Mouse (Mus musculus): ENCODE measurements around the gene Tet1. TPM values are rescaled to one million over a fixed set of nuclear protein-coding genes. Genes with fewer than 3 reads are reported as not detected.
"Not testable (repeated sequence)": the region's sequence is repeated elsewhere in the genome, so short reads cannot be mapped to it uniquely, and the experiment has no call there.

Tet1 gene
- polyA plus RNA-seq, 1 experiment: 0.48 TPM

DNA sequence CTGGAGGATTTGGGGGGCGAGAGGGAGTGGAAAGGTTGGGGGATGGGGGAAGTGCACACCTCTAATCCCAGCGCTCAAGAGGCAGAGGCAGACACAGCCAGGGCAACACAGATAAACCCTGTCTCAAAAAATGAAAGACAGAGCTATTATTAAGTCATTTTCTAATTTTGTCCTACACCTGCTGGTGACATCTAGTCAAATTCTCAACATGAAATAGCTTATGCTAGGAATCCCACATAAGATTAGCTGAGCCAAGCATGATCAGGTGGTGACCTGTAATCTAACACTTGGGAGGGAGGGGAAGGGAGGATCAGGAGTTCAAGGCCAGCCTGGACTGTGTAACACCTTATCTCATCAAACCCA, 115.7 kb downstream of the Tet1 start:
- Histone ChIP-seq H3ac (ENCODE audit: control insufficient read depth, insufficient read length) (no peak overlapping the region), H3K79me2 (ENCODE audit: control insufficient read depth, insufficient read depth) (peaks cover 36% of the 10 kb centered on the region), H3K27me3 (ENCODE audit: control insufficient read depth, insufficient read depth, insufficient read length) (no peaks in the 10 kb centered on the region), H3K4me3 (peak overlapping the region; percentile 74), H3K36me3 (ENCODE audit: control insufficient read depth, insufficient read depth) (peaks cover 22% of the 10 kb centered on the region), H3K4me2 (ENCODE audit: low read depth) (peak overlapping the region; percentile 89)
- TF ChIP-seq USF1 (IDR thresholded peaks at IDR 0.05; ENCODE audit: low read depth): peak; percentile 54
- TF ChIP-seq MAX (IDR thresholded peaks at IDR 0.05; ENCODE audit: low read depth): no peak
- TF ChIP-seq TCF12 (IDR thresholded peaks at IDR 0.05; ENCODE audit: insufficient read depth, poor library complexity, severe bottlenecking): no peak
- peak in 1 of 3 experiments; percentile 76 for TF ChIP-seq MYOG (IDR thresholded peaks at IDR 0.05; ENCODE audit: control insufficient read depth in 1 of 3, insufficient read depth in 1 of 3, insufficient read length in 2 of 3, low read depth in 2 of 3)
- no peak for TF ChIP-seq SRF (IDR thresholded peaks at IDR 0.05; ENCODE audit: control insufficient read depth, insufficient read length, low read depth)
- no peak for TF ChIP-seq REST (IDR thresholded peaks at IDR 0.05; ENCODE audit: insufficient read depth, insufficient read length)

DNA sequence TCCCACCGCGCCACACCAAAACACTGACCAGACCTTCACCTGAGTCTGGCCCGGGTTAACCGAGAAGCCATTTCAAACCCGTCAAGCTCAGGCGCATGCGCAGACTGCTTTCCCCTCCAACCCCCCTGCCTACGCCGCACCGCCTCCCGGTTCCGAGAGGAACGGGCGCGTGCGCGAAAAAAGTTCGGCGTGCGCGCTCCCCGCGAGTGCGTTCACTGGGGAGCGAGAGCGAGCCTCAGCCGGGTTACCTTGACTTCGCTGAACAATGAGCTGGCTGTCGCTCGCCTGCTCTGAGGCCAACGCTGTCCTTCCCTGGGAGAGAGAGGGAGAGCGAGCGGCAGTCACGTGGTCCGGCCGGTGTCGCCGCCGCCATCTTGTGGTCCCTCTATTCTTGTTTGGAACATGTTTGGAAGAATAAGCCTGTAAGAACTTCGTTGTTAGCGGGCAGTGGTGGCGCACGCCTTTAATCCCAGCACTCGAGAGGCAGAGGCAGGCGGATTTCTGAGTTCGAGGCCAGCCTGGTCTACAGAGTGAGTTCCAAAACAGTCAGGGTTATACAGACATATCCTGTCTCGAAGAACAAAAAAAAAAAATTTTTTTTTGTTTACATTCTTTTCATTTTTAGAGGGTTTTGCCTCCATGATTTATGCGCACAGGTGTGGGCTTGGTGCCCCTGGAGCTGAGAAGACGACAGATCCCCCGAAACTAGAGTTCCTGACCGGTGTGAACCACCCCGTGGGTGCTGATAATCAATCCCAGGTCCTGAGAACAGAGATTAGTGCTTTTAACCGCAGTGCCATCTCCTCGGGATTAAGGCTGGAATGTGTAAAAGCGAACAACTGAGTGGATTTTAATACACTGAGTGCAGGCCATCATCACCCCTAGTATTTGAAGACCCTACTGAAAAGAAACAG, 116.4 kb downstream of the Tet1 start, which contains the start of gene Ccar1:
Ccar1 (minus strand) TSS at position 110 of the 914 bp plus-strand sequence.
- Histone ChIP-seq H3ac (ENCODE audit: control insufficient read depth, insufficient read length) (peak within 1 kb of the TSS; percentile 71), H3K27me3 (ENCODE audit: control insufficient read depth, insufficient read depth, insufficient read length) (no peaks in the 10 kb centered on the region), H3K79me2 (ENCODE audit: control insufficient read depth, insufficient read depth) (peaks cover 42% of the 10 kb centered on the region), H3K36me3 (ENCODE audit: control insufficient read depth, insufficient read depth) (peaks cover 28% of the 10 kb centered on the region), H3K4me2 (ENCODE audit: low read depth) (peak within 1 kb of the TSS; percentile 89), H3K4me3 (peak within 1 kb of the TSS; percentile 74)
- TF ChIP-seq USF1 (IDR thresholded peaks at IDR 0.05; ENCODE audit: low read depth) (peak; percentile 95), CEBPB (IDR thresholded peaks at IDR 0.05; ENCODE audit: insufficient read depth, poor library complexity, severe bottlenecking) (no peak), MYOG (IDR thresholded peaks at IDR 0.05; ENCODE audit: control insufficient read depth in 1 of 3, insufficient read depth in 1 of 3, insufficient read length in 2 of 3, low read depth in 2 of 3) (no peak), MAX (IDR thresholded peaks at IDR 0.05; ENCODE audit: low read depth) (no peak), SRF (IDR thresholded peaks at IDR 0.05; ENCODE audit: control insufficient read depth, insufficient read length, low read depth) (no peak), POLR2A (IDR thresholded peaks at IDR 0.05; ENCODE audit: insufficient read length, low read depth) (peak; percentile 80), MYOD1 (IDR thresholded peaks at IDR 0.05; ENCODE audit: control insufficient read depth in 1 of 3, insufficient read length in 2 of 3, low read depth in 2 of 3) (peak in 1 of 3 experiments; percentile 5), POLR2AphosphoS2 (IDR thresholded peaks at IDR 0.05; ENCODE audit: insufficient read length, low read depth) (peak; percentile 78), TCF3 (IDR thresholded peaks at IDR 0.05; ENCODE audit: insufficient read length, low read depth) (no peak), E2F4 (IDR thresholded peaks at IDR 0.05; ENCODE audit: insufficient read depth) (no peak), REST (IDR thresholded peaks at IDR 0.05; ENCODE audit: insufficient read depth, insufficient read length) (no peak), TCF12 (IDR thresholded peaks at IDR 0.05; ENCODE audit: insufficient read depth, poor library complexity, severe bottlenecking) (no peak)

DNA sequence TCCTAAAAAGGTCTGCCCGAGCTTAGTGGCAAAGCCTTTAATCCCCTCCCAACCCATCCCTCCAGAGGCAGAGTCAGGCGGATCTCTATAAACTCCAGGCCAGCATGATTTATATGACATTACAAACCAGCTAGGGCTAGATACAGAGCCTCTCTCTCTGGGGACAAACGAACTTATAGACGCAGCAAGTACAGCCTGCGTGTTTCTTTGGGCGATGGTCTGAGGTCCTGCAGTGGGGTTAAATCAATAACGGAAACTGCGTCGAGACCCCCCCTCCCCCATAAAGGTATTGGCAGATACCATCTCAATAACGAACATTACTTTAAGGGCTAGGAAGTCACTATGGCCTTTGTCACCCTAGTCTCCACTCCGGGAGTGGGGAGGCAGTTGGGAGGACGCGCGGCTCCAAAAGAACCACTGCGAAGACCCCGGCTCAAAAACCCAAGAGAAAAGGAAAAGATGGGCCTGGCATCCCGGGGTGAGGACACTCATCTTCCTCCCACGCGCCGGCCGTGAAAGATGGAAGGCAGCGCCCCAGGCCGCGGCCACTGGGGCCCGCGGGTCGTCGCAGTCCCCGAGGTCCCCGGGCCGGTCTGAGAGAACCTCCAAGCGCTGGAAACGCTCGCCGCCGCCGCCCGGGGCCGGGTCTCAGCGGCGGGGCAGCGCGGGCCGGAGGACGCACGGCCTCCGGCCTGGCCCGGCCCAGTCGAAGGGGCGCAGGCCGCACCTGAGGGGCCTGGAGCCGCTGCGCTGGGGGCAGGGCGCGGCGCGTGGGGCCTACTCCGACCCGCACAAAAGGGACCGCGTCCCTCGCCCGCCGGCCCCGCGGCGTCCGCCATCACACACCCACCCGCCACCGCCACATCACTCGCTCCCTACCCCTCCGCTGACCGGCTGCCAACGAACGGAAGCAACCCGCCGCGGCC, 117.3 kb downstream of the Tet1 start:
- Histone ChIP-seq H3K27me3 (ENCODE audit: control insufficient read depth, insufficient read depth, insufficient read length) (no peaks in the 10 kb centered on the region), H3K4me3 (peak overlapping the region; percentile 74), H3K79me2 (ENCODE audit: control insufficient read depth, insufficient read depth) (peaks cover 51% of the 10 kb centered on the region), H3K36me3 (ENCODE audit: control insufficient read depth, insufficient read depth) (peaks cover 38% of the 10 kb centered on the region), H3K4me2 (ENCODE audit: low read depth) (peak overlapping the region; percentile 39), H3ac (ENCODE audit: control insufficient read depth, insufficient read length) (peak overlapping the region; percentile 71)
- TF ChIP-seq MYOD1 (IDR thresholded peaks at IDR 0.05; ENCODE audit: control insufficient read depth in 1 of 3, insufficient read length in 2 of 3, low read depth in 2 of 3) (no peak), MAX (IDR thresholded peaks at IDR 0.05; ENCODE audit: low read depth) (no peak)

DNA sequence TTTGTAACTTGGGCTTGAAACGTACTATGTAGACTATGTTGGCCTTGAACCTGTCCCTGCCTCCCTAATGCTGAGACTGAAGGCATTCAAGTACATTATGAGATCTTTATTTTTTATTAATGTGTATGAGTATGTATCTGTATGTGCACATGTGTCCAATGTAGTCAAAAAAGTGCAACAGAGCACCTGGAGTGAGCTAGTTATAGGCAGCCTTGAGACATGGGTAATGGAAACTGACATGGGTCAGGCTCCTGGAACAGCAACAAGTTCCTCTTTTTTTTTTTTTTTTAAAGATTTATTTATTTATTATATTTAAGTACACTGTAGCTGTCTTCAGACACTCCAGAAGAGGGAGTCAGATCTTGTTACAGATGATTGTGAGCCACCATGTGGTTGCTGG, 127.0 kb downstream of the Tet1 start:
- H3K4me2 ChIP-seq (ENCODE audit: low read depth); H3ac ChIP-seq (ENCODE audit: control insufficient read depth, insufficient read length): not testable (repeated sequence)

More for the DNA sequence above, 127.0 kb downstream of the Tet1 start:
- not testable (repeated sequence) for H3K27me3 ChIP-seq (ENCODE audit: control insufficient read depth, insufficient read depth, insufficient read length); H3K4me3 ChIP-seq
- Histone ChIP-seq H3K36me3 (ENCODE audit: control insufficient read depth, insufficient read depth) (peaks cover 94% of the 10 kb centered on the region), H3K79me2 (ENCODE audit: control insufficient read depth, insufficient read depth) (peaks cover 25% of the 10 kb centered on the region)

Other genes with a start within 250 kb of the Tet1 start
- not detected for gene Stox1, start 182.9 kb downstream of the Tet1 start, polyA plus RNA-seq (2012; fragmentation: generic; extraction: Trizol)
- gene Ccar1, start 116.7 kb downstream of the Tet1 start, polyA plus RNA-seq (2012; fragmentation: generic; extraction: Trizol): 27.8 TPM
- gene Slc25a16, start 11.6 kb upstream of the Tet1 start, polyA plus RNA-seq (2012; fragmentation: generic; extraction: Trizol): 5.8 TPM
- 0.77 TPM for gene Dna2, start 38.0 kb upstream of the Tet1 start, polyA plus RNA-seq (2012; fragmentation: generic; extraction: Trizol)
- gene Rufy2, start 71.2 kb upstream of the Tet1 start, polyA plus RNA-seq (2012; fragmentation: generic; extraction: Trizol): 3.0 TPM
- gene Hnrnph3, start 115.2 kb upstream of the Tet1 start, polyA plus RNA-seq (2012; fragmentation: generic; extraction: Trizol): 18.1 TPM
- 1.0 TPM for gene Pbld2, start 115.3 kb upstream of the Tet1 start, polyA plus RNA-seq (2012; fragmentation: generic; extraction: Trizol)
- 0.31 TPM for gene Pbld1, start 151.2 kb upstream of the Tet1 start, polyA plus RNA-seq (2012; fragmentation: generic; extraction: Trizol)
- not detected for gene Atoh7, start 190.7 kb upstream of the Tet1 start, polyA plus RNA-seq (2012; fragmentation: generic; extraction: Trizol)